Mouse (Mus musculus) erythroblast, embryonic 14.5 days (primary cell): ENCODE data around the gene Sgcd.

Experiments used
- GATA1 ChIP-seq: IDR thresholded peaks from 2 replicates; pipeline ENCODE4 v1.6.1; 2012; ENCODE audit warnings: low read length, inconsistent platforms, mixed read lengths
- TAL1 ChIP-seq: IDR thresholded peaks from 3 replicates; pipeline ENCODE4 v1.6.1; 2012; ENCODE audit warnings: low read length, inconsistent platforms, mixed read lengths

DNA sequence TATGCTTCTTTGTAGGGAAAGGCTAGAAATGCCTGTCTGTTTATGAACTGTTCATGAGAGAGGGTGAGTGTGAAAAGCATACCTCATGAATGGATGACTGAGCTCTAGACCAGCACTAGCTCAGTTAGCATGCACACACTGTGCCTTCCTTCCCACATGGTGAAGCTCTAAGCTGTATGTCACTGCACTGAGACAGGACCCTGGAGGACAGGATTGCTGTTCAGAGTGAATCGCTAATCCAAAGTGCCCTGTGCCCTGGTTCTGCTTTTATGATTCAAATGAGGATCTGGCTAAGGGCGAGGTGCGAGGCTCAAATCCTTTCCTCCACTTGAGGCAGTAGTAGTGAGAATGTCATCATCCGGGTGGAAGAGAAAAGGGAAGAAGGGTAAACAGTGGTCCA, 712.2 kb downstream of the Sgcd start:
- TF ChIP-seq GATA1: no peak
- TF ChIP-seq TAL1: no peak
